Mouse (Mus musculus): Measurements from ENCODE around the gene Mpg.

Gene Mpg

GRCm38 (mm10) chr11:32228292-32228845 lies 2.1 kb downstream of the Mpg start:
- DNase-seq (ENCODE audit: low read depth in 1 of 2, low spot score in 2 of 2): no peak

DNA sequence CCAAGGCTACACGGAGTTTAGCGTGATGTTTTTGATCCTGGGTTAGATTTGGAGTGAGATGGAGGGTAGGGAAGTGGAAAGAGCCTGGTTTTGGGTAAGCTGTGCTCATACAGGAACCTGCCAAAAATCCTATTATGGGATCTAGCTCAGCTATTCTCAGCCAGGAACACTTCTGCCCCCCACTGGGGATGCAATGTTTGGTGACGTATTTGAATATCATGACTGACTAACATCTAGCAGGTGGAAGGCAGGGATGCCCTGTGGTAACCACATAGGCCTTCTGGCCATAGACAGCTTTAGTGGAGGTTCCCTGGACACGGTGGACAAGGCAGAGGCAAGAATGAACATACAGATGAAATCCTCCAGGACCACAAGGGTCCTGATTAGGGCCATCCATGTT lies 3.9 kb downstream of the Mpg start:
- no peak for DNase-seq (ENCODE audit: low read depth in 1 of 2, low spot score in 2 of 2)

- DNase-seq (ENCODE audit: low read depth in 1 of 2, low spot score in 2 of 2): no peak
Measured at GRCm38 (mm10) chr11:32231125-32231524, 4.8 kb downstream of the Mpg start.

GRCm38 (mm10) chr11:32232848-32233247 lies 6.5 kb downstream of the Mpg start:
- no peak for DNase-seq (ENCODE audit: low read depth in 1 of 2, low spot score in 2 of 2)

DNA sequence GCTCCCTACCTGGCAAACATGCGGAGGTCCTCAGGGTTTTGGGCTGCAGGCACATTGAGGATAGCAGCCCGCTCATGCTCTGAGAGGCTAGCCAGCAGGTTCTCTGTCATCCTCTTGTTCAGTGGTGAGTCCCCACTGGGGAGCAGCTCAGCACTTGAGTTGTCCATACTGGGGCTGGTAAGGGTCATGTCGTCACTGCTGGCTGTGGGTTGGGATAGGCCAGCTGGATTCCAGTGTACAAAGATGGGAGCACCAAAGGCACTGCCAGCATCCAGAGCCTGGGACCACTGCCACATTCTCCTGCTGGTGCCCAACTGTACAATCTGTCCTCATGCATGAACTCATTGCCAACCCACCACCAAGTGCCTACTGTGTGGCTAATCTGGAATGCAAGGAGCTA lies 7.6 kb downstream of the Mpg start:
- no peak for DNase-seq (ENCODE audit: low read depth in 1 of 2, low spot score in 2 of 2)

DNA sequence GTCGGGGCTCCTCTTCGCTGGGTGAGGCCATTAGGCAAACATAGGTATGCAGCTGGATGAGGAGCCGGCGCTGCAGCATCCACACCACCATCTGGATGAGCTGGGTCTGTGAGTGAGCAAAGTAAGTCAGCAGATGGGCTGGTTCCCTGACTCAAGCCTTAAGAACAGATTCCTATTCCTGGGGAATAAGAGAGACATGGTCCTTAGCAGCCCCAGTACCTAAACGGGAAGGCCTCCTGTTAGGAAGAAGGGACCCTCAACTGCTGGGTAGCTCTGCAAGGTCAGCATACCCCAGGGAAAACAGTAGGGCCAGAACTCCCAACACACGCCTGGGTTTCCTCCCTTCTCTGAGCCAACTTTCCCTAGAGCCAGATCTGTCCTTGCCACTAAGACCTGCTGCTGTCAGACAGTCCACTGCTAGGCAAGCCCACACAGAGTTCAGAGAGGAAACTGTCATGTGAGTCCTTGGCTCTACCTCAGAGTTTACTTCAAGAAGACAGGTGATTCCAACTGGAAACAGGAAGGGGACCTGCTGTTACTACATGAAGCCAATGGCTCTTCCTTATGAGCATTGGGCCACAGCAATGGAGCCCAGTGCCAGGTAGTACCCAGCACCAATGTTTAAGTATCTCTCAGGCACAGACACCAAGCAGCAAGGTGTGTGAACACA lies 8.6 kb downstream of the Mpg start:
- no peak for DNase-seq (ENCODE audit: low read depth in 1 of 2, low spot score in 2 of 2)

DNA sequence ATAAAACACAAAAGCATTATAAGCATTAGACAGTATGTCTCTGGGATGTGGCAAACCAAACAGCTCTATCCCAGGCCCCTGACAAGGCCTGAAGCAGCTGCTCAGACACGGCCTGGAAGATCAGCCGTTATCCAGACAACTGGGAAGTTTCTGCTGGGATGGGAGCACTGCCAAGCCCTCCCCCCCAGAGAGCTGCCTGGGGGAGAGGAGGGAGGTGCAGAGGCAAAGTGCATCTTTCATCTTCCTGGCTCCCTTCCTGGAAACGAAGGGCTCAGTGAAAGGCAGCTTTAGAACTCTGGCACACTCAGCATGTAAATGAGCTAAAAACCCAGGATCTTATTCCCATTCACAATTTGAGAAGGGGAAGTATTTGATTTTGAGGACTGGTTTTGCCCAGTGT lies 9.3 kb downstream of the Mpg start:
- no peak for DNase-seq (ENCODE audit: low read depth in 1 of 2, low spot score in 2 of 2)

- no peak for DNase-seq (ENCODE audit: low read depth in 1 of 2, low spot score in 2 of 2)
Measured at GRCm38 (mm10) chr11:32236132-32236531, 9.8 kb downstream of the Mpg start.

DNA sequence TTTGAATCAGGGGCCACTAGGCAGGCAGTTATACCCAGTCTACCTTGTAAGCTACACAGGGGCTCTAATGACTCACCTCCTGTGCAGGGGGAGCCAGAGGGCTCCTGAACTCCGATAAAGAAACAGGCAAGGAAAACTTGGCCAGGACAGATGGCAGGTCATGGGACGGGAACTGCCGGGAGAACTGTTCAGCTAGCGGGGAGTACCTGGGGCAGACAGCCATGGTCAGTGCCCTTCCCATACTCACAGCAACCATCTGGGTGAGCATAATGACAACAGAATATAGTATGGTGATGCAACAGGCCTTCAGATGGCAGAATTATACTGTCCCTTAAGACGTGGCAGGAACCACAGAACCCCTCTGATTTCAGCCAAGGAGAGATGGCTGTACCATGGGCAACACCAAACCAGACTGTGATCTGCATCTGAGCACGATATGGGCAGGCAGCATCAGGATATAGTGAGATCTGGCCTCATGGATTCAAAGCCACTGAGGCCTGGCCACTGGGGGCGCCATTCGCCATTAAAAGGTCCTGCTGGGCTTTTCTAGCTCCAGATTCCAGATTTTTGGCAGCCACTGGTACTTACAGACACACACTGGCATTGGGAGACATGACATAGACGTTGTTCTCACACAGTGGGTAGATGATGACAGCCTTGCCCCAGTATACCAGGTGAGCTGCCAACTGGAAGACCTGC lies 10.6 kb downstream of the Mpg start:
- DNase-seq (ENCODE audit: low read depth in 1 of 2, low spot score in 2 of 2): no peak

DNA sequence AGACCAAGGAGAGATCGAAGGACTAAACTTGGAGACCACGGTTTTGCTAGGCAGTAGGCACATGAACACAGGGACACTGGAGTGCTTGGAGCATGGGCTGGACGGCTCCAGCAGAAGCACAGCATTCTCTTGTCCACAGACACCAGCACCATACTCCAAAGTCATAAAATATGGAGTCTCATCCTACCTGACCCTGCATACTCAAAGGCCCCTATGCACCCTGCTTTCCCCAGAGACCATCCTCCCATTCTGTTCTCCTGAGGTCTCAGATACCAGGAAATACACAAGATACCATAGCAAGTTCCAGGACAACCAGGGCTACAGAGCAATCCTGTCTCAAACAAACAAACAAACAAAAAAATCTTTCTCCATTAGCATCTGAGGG lies 11.1 kb downstream of the Mpg start:
- no peak for DNase-seq (ENCODE audit: low read depth in 1 of 2, low spot score in 2 of 2)

DNA sequence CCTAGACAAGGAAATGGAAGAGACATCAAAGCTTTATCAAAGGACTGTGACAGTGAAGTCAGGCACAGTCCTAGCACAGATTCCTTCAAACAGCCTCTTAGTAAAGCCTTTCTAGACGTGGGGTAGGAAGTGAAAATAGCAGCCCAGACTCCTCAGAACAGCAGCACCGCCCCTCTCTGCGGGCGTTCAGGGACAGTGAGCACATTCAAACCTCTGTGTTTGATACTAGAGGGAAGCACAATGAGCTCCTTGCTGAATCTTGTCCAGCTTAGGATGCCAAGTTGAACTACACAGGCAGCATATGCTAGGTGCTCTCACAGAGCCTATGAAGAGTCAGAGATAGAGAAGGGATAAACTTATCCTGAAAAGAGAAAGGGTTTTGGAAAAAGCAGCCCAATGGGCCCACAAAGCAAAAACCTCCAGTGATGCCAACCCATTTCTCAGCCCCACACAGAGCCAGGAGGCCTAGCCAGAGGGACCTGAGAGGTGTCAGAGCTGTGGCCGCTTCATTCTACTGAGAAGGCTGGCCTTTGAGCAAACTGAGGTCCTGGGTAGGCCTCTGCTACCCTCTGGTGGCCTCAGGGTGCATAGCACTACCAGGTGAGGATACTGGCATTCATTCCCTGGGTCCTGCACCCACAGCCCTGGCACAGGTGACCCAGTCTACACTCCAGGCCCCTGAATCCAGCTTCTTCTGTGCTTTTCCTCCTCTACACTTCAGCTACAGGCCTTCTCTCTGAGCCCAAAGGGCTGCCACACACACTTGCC lies 12.0 kb downstream of the Mpg start:
- peak in 1 of 2 experiments; percentile 62 for DNase-seq (ENCODE audit: low read depth in 1 of 2, low spot score in 2 of 2)

- no peak for DNase-seq (ENCODE audit: low read depth in 1 of 2, low spot score in 2 of 2)
Measured at GRCm38 (mm10) chr11:32241391-32241790, 15.1 kb downstream of the Mpg start.

DNA sequence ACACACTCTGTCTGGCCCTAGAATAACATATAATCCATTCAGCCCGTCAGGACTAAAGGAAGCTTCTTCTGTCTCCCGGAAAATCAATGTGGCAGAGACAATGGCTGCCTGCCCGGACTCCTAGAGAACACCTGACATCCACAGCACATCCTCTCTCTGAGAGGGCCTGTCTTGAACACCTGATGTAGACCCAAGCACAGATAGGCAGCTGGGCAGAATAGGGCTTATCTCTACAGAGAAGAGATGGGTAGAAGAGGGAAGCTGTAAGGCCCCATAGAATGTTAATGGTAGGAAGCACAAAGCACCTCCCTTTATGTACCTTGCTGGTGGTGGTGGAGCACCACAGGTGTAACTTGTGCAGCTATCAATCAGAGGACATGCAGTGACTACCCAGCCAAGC lies 15.9 kb downstream of the Mpg start:
- DNase-seq (ENCODE audit: low read depth in 1 of 2, low spot score in 2 of 2): no peak

DNA sequence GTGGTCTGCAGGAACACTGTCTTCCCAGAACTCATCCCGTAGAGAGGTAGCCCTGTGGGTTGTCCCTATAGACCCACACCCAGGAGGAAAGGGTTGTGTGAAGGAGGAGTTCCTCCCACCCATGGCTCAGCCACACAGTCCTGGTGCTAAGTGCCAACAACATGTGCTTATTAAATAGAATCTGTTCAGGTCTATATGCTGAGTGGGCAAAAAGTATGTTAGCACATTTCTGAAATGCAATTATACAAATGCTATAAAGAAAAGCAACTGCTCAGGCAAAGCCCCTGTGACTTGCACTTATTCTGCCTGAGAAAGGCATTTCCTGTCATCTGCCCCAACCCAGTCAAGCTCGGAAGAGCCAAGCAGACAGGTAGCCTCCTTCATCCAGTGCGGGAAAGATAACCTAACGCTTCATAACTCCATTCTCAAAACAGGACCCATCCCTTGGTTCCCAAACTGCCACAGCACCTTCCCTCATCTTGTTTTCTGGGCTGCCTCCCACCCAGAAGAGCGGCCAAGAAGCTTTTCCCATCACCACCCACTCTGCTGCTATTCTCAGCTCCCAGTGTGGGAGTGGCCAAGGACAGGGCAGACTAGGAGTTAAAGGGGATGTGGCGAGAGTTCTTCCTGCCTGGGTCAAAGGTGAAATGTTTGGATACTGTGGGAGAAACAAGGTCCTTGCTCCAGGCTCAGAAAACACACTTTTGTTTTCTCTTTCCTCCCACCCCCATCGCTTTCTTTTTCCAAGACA lies 17.1 kb downstream of the Mpg start:
- no peak for DNase-seq (ENCODE audit: low read depth in 1 of 2, low spot score in 2 of 2)

DNA sequence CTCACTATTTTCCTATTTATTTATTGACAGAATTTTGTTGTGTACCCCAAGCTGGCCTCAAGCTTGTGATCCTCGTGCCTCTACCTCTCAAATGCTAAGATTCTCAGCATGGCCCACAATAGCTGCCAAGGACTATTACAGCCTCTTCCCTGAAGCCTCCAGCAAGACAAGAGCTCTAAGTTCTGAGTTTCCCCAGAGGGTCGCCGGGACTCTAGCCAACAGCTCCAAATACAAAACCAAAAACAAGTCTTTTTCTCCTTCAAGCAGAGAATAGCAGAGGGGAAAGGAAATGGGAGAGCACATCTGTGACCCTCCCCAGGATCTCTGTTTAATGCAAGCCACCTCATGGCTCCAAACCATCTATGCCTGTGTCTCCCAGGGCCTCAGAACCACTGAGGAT lies 17.8 kb downstream of the Mpg start:
- no peak for DNase-seq (ENCODE audit: low read depth in 1 of 2, low spot score in 2 of 2)

- DNase-seq (ENCODE audit: low read depth in 1 of 2, low spot score in 2 of 2): no peak
Measured at GRCm38 (mm10) chr11:32244617-32245016, 18.3 kb downstream of the Mpg start.

DNA sequence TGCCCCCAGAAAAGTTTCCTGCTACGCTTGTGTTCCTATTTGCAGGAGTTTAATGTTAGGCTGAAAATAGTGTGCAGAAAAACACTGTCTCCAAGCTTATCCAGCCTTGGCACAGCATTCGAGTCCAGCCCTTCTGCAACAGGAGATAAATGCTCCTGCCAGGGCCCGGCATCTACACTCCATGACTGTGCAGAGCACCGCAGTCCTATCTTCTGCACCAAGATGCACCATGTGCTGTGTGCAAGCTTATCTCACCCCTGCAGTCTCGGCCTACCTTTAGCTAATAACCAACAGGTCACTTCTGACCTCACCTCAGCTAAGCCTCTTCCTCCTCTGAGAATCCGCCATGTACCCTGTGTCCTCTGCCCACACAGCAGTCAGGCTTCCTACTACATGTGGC lies 19.3 kb downstream of the Mpg start:
- DNase-seq (ENCODE audit: low read depth in 1 of 2, low spot score in 2 of 2): no peak

- DNase-seq (ENCODE audit: low read depth in 1 of 2, low spot score in 2 of 2): no peak
Measured at GRCm38 (mm10) chr11:32247068-32247467, 20.8 kb downstream of the Mpg start.

DNA sequence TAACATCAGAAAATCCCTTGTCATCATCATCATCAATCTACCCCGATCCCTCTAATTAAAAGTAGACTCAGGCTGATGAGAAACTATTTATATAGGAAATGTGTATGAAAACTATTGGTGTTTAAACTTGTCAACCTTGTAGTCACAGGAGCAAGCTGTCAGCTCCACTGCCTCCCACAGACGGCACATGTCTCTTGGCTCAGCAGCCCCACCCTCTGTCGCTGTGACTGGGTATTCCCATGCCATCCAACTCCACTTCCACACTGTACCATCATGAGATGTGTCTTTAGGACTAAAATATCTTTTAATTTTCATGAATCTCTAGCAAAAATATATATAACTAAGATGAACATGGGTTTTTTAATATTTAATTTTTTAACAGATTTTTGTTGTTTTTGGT lies 22.0 kb downstream of the Mpg start:
- DNase-seq (ENCODE audit: low read depth in 1 of 2, low spot score in 2 of 2): no peak

DNA sequence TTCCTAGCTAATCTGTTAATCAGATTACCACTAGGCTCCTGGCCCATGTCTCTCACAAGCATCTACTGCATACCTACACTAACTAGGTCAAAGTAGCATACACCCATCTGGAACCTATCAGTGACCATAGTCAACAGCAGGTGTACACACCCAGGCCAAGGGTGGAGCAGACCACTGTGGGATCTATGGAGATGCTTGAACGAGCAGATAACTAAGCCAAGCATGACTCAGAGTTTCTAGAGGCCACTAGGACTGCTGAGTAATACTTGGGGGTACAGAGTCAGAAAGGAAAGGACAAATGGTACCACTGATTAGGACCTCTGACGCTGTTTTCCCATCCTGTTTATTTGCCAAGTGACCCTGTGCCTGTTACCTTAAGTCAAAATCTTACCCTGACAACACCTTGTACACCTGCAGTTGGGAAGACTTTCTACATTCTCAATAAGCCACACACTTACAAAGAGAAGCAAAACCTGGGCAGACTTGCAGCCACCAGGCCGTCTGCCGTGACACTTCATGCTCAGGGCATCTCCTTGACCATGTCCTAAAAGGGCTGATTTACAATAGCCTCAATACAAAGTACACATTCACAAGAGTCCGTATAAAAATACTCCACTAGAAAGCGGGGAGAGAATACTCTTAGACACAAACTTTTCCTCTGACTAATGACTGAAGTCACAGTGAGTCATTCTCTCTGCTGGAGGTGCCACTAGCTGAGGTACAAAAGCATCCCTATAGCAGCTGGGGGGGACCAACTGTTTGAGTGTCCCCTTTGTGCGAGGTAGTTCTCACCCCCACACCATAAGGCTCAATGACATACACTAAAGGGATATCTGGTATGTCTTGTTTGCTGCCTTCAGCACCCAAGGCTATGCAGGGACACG lies 24.8 kb downstream of the Mpg start:
- DNase-seq (ENCODE audit: low read depth in 1 of 2, low spot score in 2 of 2): no peak
